Mouse (Mus musculus): ENCODE data around the gene Cetn3.

The Cetn3 gene

GRCm38 (mm10) chr13:81782971-81783404, at the start of gene Cetn3:
Cetn3 (plus strand) TSS chr13:81783077.
- peak; percentile 82 for DNase-seq (ENCODE audit: low read depth, low spot score)

GRCm38 (mm10) chr13:81736606-81737005, 46.3 kb upstream of the Cetn3 start:
- no peak for DNase-seq (ENCODE audit: low read depth, low spot score)

GRCm38 (mm10) chr13:81740898-81741297, 42.0 kb upstream of the Cetn3 start:
- DNase-seq (ENCODE audit: low read depth, low spot score) = no peak

- no peak for DNase-seq (ENCODE audit: low read depth, low spot score)
Observed at GRCm38 (mm10) chr13:81743391-81744091, 39.3 kb upstream of the Cetn3 start.

- DNase-seq (ENCODE audit: low read depth, low spot score) = no peak
Observed at GRCm38 (mm10) chr13:81744092-81744396, 38.8 kb upstream of the Cetn3 start.

GRCm38 (mm10) chr13:81754878-81755277, 28.0 kb upstream of the Cetn3 start:
- DNase-seq (ENCODE audit: low read depth, low spot score) = no peak

GRCm38 (mm10) chr13:81755324-81755723, 27.6 kb upstream of the Cetn3 start:
- DNase-seq (ENCODE audit: low read depth, low spot score) = no peak

- DNase-seq (ENCODE audit: low read depth, low spot score) = no peak
Observed at GRCm38 (mm10) chr13:81757058-81757660, 25.7 kb upstream of the Cetn3 start.

- no peak for DNase-seq (ENCODE audit: low read depth, low spot score)
Observed at GRCm38 (mm10) chr13:81760379-81760778, 22.5 kb upstream of the Cetn3 start.

GRCm38 (mm10) chr13:81761566-81762186, 21.2 kb upstream of the Cetn3 start:
- no peak for DNase-seq (ENCODE audit: low read depth, low spot score)

- DNase-seq (ENCODE audit: low read depth, low spot score) = no peak
Observed at GRCm38 (mm10) chr13:81764173-81764572, 18.7 kb upstream of the Cetn3 start.

GRCm38 (mm10) chr13:81767038-81767659, 15.7 kb upstream of the Cetn3 start:
- DNase-seq (ENCODE audit: low read depth, low spot score) = peak; percentile 16

- DNase-seq (ENCODE audit: low read depth, low spot score) = no peak
Observed at GRCm38 (mm10) chr13:81776217-81776616, 6.7 kb upstream of the Cetn3 start.

GRCm38 (mm10) chr13:81782475-81782874, 402 bp upstream of the Cetn3 start:
- DNase-seq (ENCODE audit: low read depth, low spot score) = no peak

- DNase-seq (ENCODE audit: low read depth, low spot score) = peak; percentile 87
Observed at GRCm38 (mm10) chr13:81783405-81784342, 797 bp downstream of the Cetn3 start.

- DNase-seq (ENCODE audit: low read depth, low spot score) = no peak
Observed at GRCm38 (mm10) chr13:81785766-81786480, 3.0 kb downstream of the Cetn3 start.

GRCm38 (mm10) chr13:81790160-81790559, 7.3 kb downstream of the Cetn3 start:
- no peak for DNase-seq (ENCODE audit: low read depth, low spot score)

GRCm38 (mm10) chr13:81791861-81792260, 9.0 kb downstream of the Cetn3 start:
- DNase-seq (ENCODE audit: low read depth, low spot score) = no peak

GRCm38 (mm10) chr13:81793850-81794249, 11.0 kb downstream of the Cetn3 start:
- DNase-seq (ENCODE audit: low read depth, low spot score) = no peak

- DNase-seq (ENCODE audit: low read depth, low spot score) = no peak
Observed at GRCm38 (mm10) chr13:81801121-81801520, 18.2 kb downstream of the Cetn3 start.

GRCm38 (mm10) chr13:81803713-81804112, 20.8 kb downstream of the Cetn3 start:
- DNase-seq (ENCODE audit: low read depth, low spot score) = no peak

Data from WW6 (cell line).